Mouse (Mus musculus): ENCODE measurements around the gene Hsf4. TPM values are rescaled to one million over a fixed set of nuclear protein-coding genes. Genes with fewer than 3 reads are reported as not detected.
A peak's percentile ranks its signal among the peaks of the same experiment; 100 is the strongest.

Gene Hsf4
- polyA plus RNA-seq, 1 experiment from 2014 or later = 0.11 TPM

DNA sequence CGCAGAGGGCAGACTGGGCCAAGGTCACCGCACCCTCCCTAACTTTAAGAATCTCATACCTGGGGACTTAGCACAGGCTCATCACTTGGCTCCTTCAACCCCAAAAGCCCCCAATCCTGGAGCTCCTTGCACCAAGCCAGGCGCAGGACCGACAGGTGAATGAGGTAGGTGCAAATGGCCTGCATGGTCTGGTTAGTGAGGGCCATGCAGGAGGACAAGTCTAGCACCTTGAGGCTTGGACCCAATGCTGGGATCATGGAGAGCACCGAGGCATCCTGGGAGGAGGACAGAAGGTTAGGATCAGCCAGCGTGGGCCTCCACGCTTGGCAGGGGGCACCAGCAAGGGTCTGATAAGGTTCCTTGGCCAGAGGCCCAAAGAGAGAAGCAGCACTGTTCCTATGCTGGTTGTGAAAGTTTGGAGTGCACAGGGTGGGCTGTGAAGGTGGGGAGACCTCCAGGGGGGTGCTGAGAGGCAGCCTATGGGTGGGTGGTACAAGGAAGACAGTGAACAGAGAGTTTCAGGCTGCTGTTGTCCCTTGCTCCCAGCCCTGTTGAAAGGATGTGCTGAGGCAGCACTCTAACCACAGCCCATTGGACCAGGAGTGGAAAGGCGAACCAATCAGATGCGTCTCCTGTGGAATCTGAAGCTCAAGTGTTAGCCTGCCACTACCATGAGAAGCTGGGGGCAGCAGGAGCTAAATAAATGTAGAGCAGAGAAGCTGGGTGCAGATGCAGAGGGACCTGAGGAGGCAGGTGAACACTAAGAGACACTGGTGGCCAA lies 44.2 kb downstream of the Hsf4 start:
- Histone ChIP-seq H3K36me3 (replicated peaks) (peaks cover 77% of the 10 kb centered on the region), H3K27me3 (no peaks in the 10 kb centered on the region), H3K9me3 (no peaks in the 10 kb centered on the region), H3K27ac (no peak overlapping the region), H3K9ac (0 out of 2 replicates have a peak overlapping the region, but pooled peaks have one; percentile 7), H3K4me3 (replicated peaks) (no peak overlapping the region), H3K4me2 (no peak overlapping the region), H3K4me1 (no peaks in the 10 kb centered on the region)
- 87% methylated on average over 9 of the region's 9 CpGs for WGBS
- ATAC-seq (ENCODE audit: low FRiP score) = no peak

DNA sequence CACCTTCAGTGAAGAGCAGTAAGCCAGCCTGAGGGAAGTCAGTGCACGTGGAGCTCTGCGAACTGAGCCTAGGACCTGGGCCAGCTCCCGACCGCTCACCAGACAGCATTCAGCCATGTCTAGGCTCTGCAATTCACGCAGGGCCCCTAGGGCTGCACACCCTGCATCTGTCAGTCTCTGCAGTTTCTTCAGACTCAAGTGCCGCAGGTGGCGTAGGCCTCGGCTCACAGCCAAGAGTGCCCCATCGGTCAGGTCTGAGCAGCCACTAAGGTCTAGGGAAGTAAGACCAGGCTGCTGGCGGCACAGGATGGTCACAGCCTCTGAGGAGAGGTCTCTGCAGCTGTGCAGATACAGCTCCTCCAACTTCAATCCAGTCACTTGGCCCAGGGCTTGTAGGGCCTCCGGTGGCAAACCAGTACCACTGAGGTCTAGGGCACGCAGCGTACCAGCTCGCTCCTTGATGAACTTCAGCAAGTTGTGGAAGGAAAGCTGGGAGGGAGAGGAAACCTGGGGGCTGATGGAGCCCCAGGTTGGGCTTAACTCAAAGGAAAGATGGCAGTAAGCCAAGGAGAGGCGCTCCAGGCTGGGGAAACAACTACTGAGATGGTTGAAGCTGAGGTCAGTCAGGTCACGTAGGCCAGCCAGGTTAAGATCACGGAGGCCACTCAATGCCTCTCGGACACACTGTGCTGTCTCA lies 45.6 kb downstream of the Hsf4 start:
- Histone ChIP-seq H3K27ac (no peak overlapping the region), H3K4me1 (no peaks in the 10 kb centered on the region), H3K36me3 (replicated peaks) (peaks cover 71% of the 10 kb centered on the region), H3K4me2 (no peak overlapping the region), H3K27me3 (no peaks in the 10 kb centered on the region), H3K4me3 (replicated peaks) (no peak overlapping the region), H3K9ac (no peak overlapping the region), H3K9me3 (no peaks in the 10 kb centered on the region)
- 93% methylated on average over 18 of the region's 18 CpGs for WGBS
- no peak for ATAC-seq (ENCODE audit: low FRiP score)

DNA sequence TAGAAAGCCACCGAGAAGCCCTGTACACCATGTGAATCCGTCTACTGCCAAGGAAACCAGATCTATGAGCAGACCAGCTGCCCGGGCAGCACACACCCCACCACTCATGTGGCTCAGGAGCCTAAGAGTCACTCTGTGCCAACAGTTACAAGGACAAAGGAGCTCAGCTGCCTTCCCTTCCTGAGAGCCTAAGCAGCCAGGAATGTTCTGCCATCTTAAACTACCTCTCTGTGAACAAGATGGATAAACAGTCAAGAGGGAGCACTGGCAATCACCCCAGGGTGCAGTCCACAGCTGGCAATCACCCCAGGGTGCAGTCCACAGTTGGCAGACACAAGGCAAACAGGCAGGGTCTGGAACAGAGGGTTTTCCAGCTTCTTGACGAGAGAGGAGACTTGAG lies 48.3 kb downstream of the Hsf4 start:
- 82% methylated on average over 4 of the region's 4 CpGs for WGBS
- Histone ChIP-seq H3K4me1 (no peaks in the 10 kb centered on the region), H3K27ac (no peak overlapping the region), H3K9ac (no peak overlapping the region), H3K9me3 (no peaks in the 10 kb centered on the region), H3K4me3 (replicated peaks) (no peak overlapping the region), H3K27me3 (no peaks in the 10 kb centered on the region), H3K4me2 (no peak overlapping the region), H3K36me3 (replicated peaks) (peaks cover 63% of the 10 kb centered on the region)
- ATAC-seq (ENCODE audit: low FRiP score) = no peak

DNA sequence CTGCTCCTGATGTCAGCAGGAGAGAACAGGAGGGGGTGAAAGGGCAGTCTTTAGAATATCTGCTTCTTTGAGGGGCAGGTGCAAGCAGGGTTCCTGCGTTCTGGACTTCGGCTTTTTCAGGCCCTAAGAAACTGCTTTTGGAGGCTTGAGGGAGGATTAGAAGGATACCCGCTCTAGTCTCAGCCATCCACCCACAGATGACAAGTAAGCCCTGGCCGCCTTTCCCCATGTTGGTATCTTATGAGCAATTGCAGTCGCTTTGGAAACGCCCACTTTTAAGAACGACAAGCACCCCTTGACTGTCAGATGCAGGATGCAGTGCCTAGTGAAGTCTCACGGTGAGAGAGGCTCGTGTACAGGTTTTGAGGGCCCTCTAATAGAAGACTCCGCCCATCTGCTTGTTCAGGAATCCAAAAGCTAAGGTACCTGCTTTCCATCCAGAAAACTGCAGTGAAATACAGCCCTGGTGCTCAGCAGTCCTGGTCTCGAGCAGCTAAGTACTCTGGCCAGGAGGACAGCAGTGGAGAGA lies 49.1 kb downstream of the Hsf4 start:
- Histone ChIP-seq H3K4me3 (replicated peaks) (no peak overlapping the region), H3K9me3 (no peaks in the 10 kb centered on the region), H3K9ac (no peak overlapping the region), H3K36me3 (replicated peaks) (peaks cover 58% of the 10 kb centered on the region), H3K4me1 (no peaks in the 10 kb centered on the region), H3K27me3 (no peaks in the 10 kb centered on the region), H3K27ac (no peak overlapping the region), H3K4me2 (no peak overlapping the region)
- no peak for ATAC-seq (ENCODE audit: low FRiP score)
- 83% methylated on average over 11 of the region's 11 CpGs for WGBS

DNA sequence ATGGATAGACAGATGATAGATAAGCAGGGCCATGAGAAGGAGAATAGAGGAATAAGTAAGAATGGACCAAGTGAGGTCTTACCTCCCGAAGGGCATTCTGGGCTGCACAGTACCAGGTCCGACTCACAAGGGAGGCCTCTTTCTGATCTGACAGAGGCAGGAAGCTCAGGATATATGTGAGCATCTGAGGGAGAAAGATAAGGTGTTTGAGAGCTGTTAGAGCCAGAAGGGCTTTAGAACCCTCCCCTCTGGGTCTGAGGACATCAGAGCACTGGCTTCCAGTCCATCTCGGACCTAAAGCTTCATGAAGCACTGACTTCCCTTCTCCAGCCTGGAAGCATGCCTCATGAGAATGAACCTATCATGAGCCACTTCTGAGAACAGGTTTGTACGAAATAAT lies 53.6 kb downstream of the Hsf4 start:
- no peak overlapping the region for H3K4me3 ChIP-seq (replicated peaks)
- peaks cover 20% of the 10 kb centered on the region for H3K4me1 ChIP-seq
- H3K4me2 ChIP-seq = no peak overlapping the region
- H3K27ac ChIP-seq = no peak overlapping the region
- no peaks in the 10 kb centered on the region for H3K9me3 ChIP-seq
- no peak for ATAC-seq (ENCODE audit: low FRiP score)
- H3K36me3 ChIP-seq (replicated peaks) = peaks cover 28% of the 10 kb centered on the region
- 89% methylated on average over 4 of the region's 4 CpGs for WGBS
- no peak overlapping the region for H3K9ac ChIP-seq
- H3K27me3 ChIP-seq = no peaks in the 10 kb centered on the region

MicroRNAs within 50 kb of the gene (microRNA counts, 519-probe panel; counts per million panel counts)
- 3,475 counts per million, percentile 32 among the panel's probes with 10 or more counts for microRNA mmu-miR-328

Small RNA genes lying within 50 kb of the gene (microRNA-seq; reads per million reads assigned to microRNA genes)
- gene Gm27320 (not detected), gene Mir328 (372 reads per million, percentile 66 among the genes with 10 or more reads in this experiment)

Other genes with a start within 250 kb of the Hsf4 start
- gene Ces3a, start 221.2 kb upstream of the Hsf4 start, polyA plus RNA-seq (2016; fragmentation: Nextera tagmentation; extraction: Ambion mirVana) = not detected in 2 replicates
- not detected in 2 replicates for gene Ces3b, start 186.0 kb upstream of the Hsf4 start, polyA plus RNA-seq (2016; fragmentation: Nextera tagmentation; extraction: Ambion mirVana)
- gene Ces4a, start 138.0 kb upstream of the Hsf4 start, polyA plus RNA-seq (2016; fragmentation: Nextera tagmentation; extraction: Ambion mirVana) = not detected in 2 replicates
- 58.3 and 60.0 TPM in 2 replicates for gene Cbfb, start 99.1 kb upstream of the Hsf4 start, polyA plus RNA-seq (2016; fragmentation: Nextera tagmentation; extraction: Ambion mirVana)
- gene D230025D16Rik, start 44.7 kb upstream of the Hsf4 start, polyA plus RNA-seq (2016; fragmentation: Nextera tagmentation; extraction: Ambion mirVana) = 26.5 and 27.8 TPM in 2 replicates
- gene B3gnt9, start 14.6 kb upstream of the Hsf4 start, polyA plus RNA-seq (2016; fragmentation: Nextera tagmentation; extraction: Ambion mirVana) = 3.3 and 4.5 TPM in 2 replicates
- gene Tradd, start 5.2 kb upstream of the Hsf4 start, polyA plus RNA-seq (2016; fragmentation: Nextera tagmentation; extraction: Ambion mirVana) = 10.8 and 11.0 TPM in 2 replicates
- gene Fbxl8, start 5.2 kb upstream of the Hsf4 start, polyA plus RNA-seq (2016; fragmentation: Nextera tagmentation; extraction: Ambion mirVana) = 0.54 and 0.68 TPM in 2 replicates
- gene Nol3, start 6.3 kb downstream of the Hsf4 start, polyA plus RNA-seq (2016; fragmentation: Nextera tagmentation; extraction: Ambion mirVana) = 3.3 TPM in 2 replicates
- 47.6 and 53.0 TPM in 2 replicates for gene 4931428F04Rik, start 20.1 kb downstream of the Hsf4 start, polyA plus RNA-seq (2016; fragmentation: Nextera tagmentation; extraction: Ambion mirVana)
- gene Exoc3l, start 26.3 kb downstream of the Hsf4 start, polyA plus RNA-seq (2016; fragmentation: Nextera tagmentation; extraction: Ambion mirVana) = 10.4 and 11.2 TPM in 2 replicates
- 79.1 and 80.1 TPM in 2 replicates for gene E2f4, start 27.9 kb downstream of the Hsf4 start, polyA plus RNA-seq (2016; fragmentation: Nextera tagmentation; extraction: Ambion mirVana)
- 1.3 and 1.4 TPM in 2 replicates for gene Elmo3, start 35.8 kb downstream of the Hsf4 start, polyA plus RNA-seq (2016; fragmentation: Nextera tagmentation; extraction: Ambion mirVana)
- gene Lrrc29, start 56.5 kb downstream of the Hsf4 start, polyA plus RNA-seq (2016; fragmentation: Nextera tagmentation; extraction: Ambion mirVana) = 0.78 and 1.1 TPM in 2 replicates
- 87.5 and 89.7 TPM in 2 replicates for gene Tmem208, start 56.6 kb downstream of the Hsf4 start, polyA plus RNA-seq (2016; fragmentation: Nextera tagmentation; extraction: Ambion mirVana)
- gene Fhod1, start 78.2 kb downstream of the Hsf4 start, polyA plus RNA-seq (2016; fragmentation: Nextera tagmentation; extraction: Ambion mirVana) = 1.4 and 1.6 TPM in 2 replicates
- gene Slc9a5, start 79.0 kb downstream of the Hsf4 start, polyA plus RNA-seq (2016; fragmentation: Nextera tagmentation; extraction: Ambion mirVana) = 5.6 and 6.4 TPM in 2 replicates
- 1.2 TPM in 2 replicates for gene Plekhg4, start 103.5 kb downstream of the Hsf4 start, polyA plus RNA-seq (2016; fragmentation: Nextera tagmentation; extraction: Ambion mirVana)
- gene Kctd19, start 143.7 kb downstream of the Hsf4 start, polyA plus RNA-seq (2016; fragmentation: Nextera tagmentation; extraction: Ambion mirVana) = 0.13 TPM in 1 of 2 replicates, not detected in the other
- 1.2 and 1.4 TPM in 2 replicates for gene Lrrc36, start 143.8 kb downstream of the Hsf4 start, polyA plus RNA-seq (2016; fragmentation: Nextera tagmentation; extraction: Ambion mirVana)
- 39.9 and 41.3 TPM in 2 replicates for gene Tppp3, start 201.7 kb downstream of the Hsf4 start, polyA plus RNA-seq (2016; fragmentation: Nextera tagmentation; extraction: Ambion mirVana)
- 24.7 and 26.1 TPM in 2 replicates for gene Zdhhc1, start 227.1 kb downstream of the Hsf4 start, polyA plus RNA-seq (2016; fragmentation: Nextera tagmentation; extraction: Ambion mirVana)
- gene Hsd11b2, start 249.0 kb downstream of the Hsf4 start, polyA plus RNA-seq (2016; fragmentation: Nextera tagmentation; extraction: Ambion mirVana) = 10.9 and 12.0 TPM in 2 replicates